Mouse (Mus musculus) CD4-positive helper T cell, adult 2 months (primary cell): ENCODE results near the gene Vmn1r27.

Experiments
- DNase-seq: peaks from one replicate; pipeline ENCODE4 v3.0.0-alpha.2; 2012; ENCODE audit warnings: low read depth, missing footprints, low spot score

Gene Vmn1r27

GRCm38 (mm10) chr6:58218721-58219120 is at the start of gene Vmn1r27:
TSS of gene Vmn1r27 (minus strand) at chr6:58218821.
- no peak for DNase-seq

GRCm38 (mm10) chr6:58261737-58262136 is 43.1 kb upstream of the Vmn1r27 start, which contains the start of gene Vmn1r28:
TSS of gene Vmn1r28 (plus strand) at chr6:58262037.
- no peak for DNase-seq

- DNase-seq: no peak
Observed at GRCm38 (mm10) chr6:58216119-58216518, 2.5 kb downstream of the Vmn1r27 start.
